Mouse (Mus musculus) kidney, adult 2 months (tissue): ENCODE data around the gene Sdf2l1.

Source experiments
- CTCF ChIP-seq: fragments of 200-500 bp; conservative IDR thresholded peaks from 2 replicates; pipeline ENCODE4 v1.5.1; 2011; ENCODE audit warnings: low read depth, mild to moderate bottlenecking, control low read depth, low read length, moderate library complexity, mixed read lengths; ENCODE audit not compliant: insufficient read depth, insufficient read length
- POLR2A ChIP-seq: fragments of 200-500 bp; IDR thresholded peaks from one replicate; pipeline ENCODE4 v1.6.1; 2011; ENCODE audit warnings: low read depth, low read length, control low read depth

DNA sequence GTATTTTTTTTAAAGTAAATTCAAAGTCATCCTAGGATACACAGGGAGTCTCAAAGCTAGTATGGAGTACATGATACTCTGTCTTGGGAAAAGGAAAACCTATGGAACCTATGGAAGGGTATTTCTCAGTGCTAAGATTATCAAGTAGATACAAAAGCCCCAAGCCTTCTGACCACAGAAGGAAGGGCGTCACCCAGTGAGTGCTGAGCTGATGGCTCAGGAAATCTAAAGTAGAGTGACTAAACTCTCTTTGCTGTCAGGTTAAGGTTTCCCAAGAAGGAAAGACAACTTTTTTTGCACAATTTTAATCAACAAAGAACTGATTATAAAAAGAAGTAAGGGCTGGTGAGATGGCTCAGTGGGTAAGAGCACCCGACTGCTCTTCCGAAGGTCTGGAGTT, 47.5 kb upstream of the Sdf2l1 start:
- TF ChIP-seq POLR2A (no peak), CTCF (no peak)
